8 mouse cellular contexts compared by ENCODE assay signal in genomic region chr7:141469352-141469751, GRCm38 (mm10). TPM values are rescaled to one million over a fixed set of nuclear protein-coding genes. Genes with fewer than 3 reads are reported as not detected.
DNase-seq lines count a peak whose midpoint lies in the region; ATAC-seq and TF ChIP-seq lines count a peak whose summit lies in the region.

No protein-coding gene starts in this region.

- TF ChIP-seq CTCF in testis, adult 2 months (IDR thresholded peaks at IDR 0.05; ENCODE audit: control insufficient read depth, insufficient read depth, insufficient replicate concordance, low read depth, low read length) = no peak

- H3K4me2 ChIP-seq in liver, embryonic 11.5 days = peak overlapping the region; percentile 88

- no peak overlapping the region for H3K4me3 ChIP-seq in testis, adult 2 months (ENCODE audit: control insufficient read depth, low read depth, low read length)
- H3K4me3 ChIP-seq in liver, embryonic 11.5 days (ENCODE audit: low read depth, low read length) = peak overlapping the region; percentile 78

- H3K9me3 ChIP-seq in liver, embryonic 11.5 days (ENCODE audit: control insufficient read depth, low read length) = no peaks in the 10 kb centered on the region

- ATAC-seq in liver, embryonic 11.5 days (replicated peaks; ENCODE audit: low FRiP score) = no peak

- H3K9ac ChIP-seq in liver, embryonic 11.5 days (ENCODE audit: low read depth, low read length) = peak overlapping the region; percentile 85

- peak overlapping the region; percentile 42 for H3K27ac ChIP-seq in testis, adult 2 months (ENCODE audit: control insufficient read depth, insufficient read depth, low read depth, low read length)
- peak overlapping the region; percentile 72 for H3K27ac ChIP-seq in liver, embryonic 11.5 days (ENCODE audit: low read depth, low read length)

- H3K36me3 ChIP-seq in testis, adult 2 months (ENCODE audit: control insufficient read depth, insufficient read depth, low read length) = no peaks in the 10 kb centered on the region; the same call in 1 of the 2 replicates
- H3K36me3 ChIP-seq in liver, embryonic 11.5 days (ENCODE audit: control insufficient read depth, insufficient read depth, low read length) = peaks cover 23% of the 10 kb centered on the region

- peaks cover 40% of the 10 kb centered on the region for H3K4me1 ChIP-seq in testis, adult 2 months (ENCODE audit: control insufficient read depth, insufficient read depth, low read length)
- peaks cover 49% of the 10 kb centered on the region for H3K4me1 ChIP-seq in liver, embryonic 11.5 days (replicated peaks; ENCODE audit: control insufficient read depth, insufficient read depth, low read length)

- TF ChIP-seq POLR2A in testis, adult 2 months (IDR thresholded peaks at IDR 0.05; ENCODE audit: control insufficient read depth, low read depth, low read length) = no peak

- peak; percentile 31 for DNase-seq in adrenal gland, adult 8-10 months
- no peak for DNase-seq in adrenal gland, postnatal 4 days (ENCODE audit: low spot score in 2 of 2)
- DNase-seq in testis, postnatal 14 days (ENCODE audit: low spot score) = no peak
- DNase-seq in liver, embryonic 11.5 days (ENCODE audit: low spot score) = no peak
- DNase-seq in embryo, embryonic 10.5 days (ENCODE audit: low spot score) = no peak
- no peak for DNase-seq in urinary bladder, postnatal 4 days (ENCODE audit: low spot score in 2 of 2)
- no peak for DNase-seq in retina, postnatal 1 day

- WGBS in liver, embryonic 11.5 days = 83% methylated on average over 6 of the region's 6 CpGs

- no peaks in the 10 kb centered on the region for H3K27me3 ChIP-seq in testis, adult 2 months (ENCODE audit: control insufficient read depth, insufficient read depth, low read length)
- H3K27me3 ChIP-seq in liver, embryonic 11.5 days (replicated peaks; ENCODE audit: control insufficient read depth, insufficient read depth, low read length) = peaks cover 14% of the 10 kb centered on the region

RNA-seq across cellular contexts. Expression of gene Cd151, which starts 2.2 kb away (rescaled TPM):
- total RNA-seq in adrenal gland, adult 8-10 months (2022) = 100 to 1,000 TPM; 323 to 455 (median 409) TPM
- total RNA-seq in adrenal gland, postnatal 4 days (2021) = 100 to 1,000 TPM; 209 to 215 TPM
- 102 and 104 TPM in 2 replicates for polyA plus RNA-seq in testis, adult 2 months (2012; rRNA removed)
- polyA plus RNA-seq in liver, embryonic 11.5 days (2014; fragmentation: Nextera tagmentation; extraction: Ambion mirVana) = 20.6 and 22.3 TPM in 2 replicates

RNA-seq across cellular contexts. Expression of gene Polr2l, which starts 5.6 kb away (rescaled TPM):
- 100 to 1,000 TPM in 3 of 4 experiments, 10 to 100 TPM in 1; 99.4 to 147 (median 129) TPM for total RNA-seq in adrenal gland, adult 8-10 months (2022)
- total RNA-seq in adrenal gland, postnatal 4 days (2021) = 10 to 100 TPM; 57.7 to 61.2 TPM
- polyA plus RNA-seq in testis, adult 2 months (2012; rRNA removed) = 20.8 and 21.1 TPM in 2 replicates
- polyA plus RNA-seq in liver, embryonic 11.5 days (2014; fragmentation: Nextera tagmentation; extraction: Ambion mirVana) = 95.3 and 104 TPM in 2 replicates

RNA-seq across cellular contexts. Expression of gene Tspan4, which starts 5.7 kb away (rescaled TPM):
- total RNA-seq in adrenal gland, adult 8-10 months (2022) = 100 to 1,000 TPM in 2 of 4 experiments, 10 to 100 TPM in 2; 89.1 to 191 (median 124) TPM
- total RNA-seq in adrenal gland, postnatal 4 days (2021) = 10 to 100 TPM; 77.9 to 79.6 TPM
- 14.6 and 15.5 TPM in 2 replicates for polyA plus RNA-seq in testis, adult 2 months (2012; rRNA removed)
- polyA plus RNA-seq in liver, embryonic 11.5 days (2014; fragmentation: Nextera tagmentation; extraction: Ambion mirVana) = 77.9 and 78.2 TPM in 2 replicates

RNA-seq across cellular contexts. Expression of gene Cracr2b, which starts 8.5 kb away (rescaled TPM):
- total RNA-seq in adrenal gland, adult 8-10 months (2022) = 10 to 100 TPM; 11.7 to 21.1 (median 18.7) TPM
- 10 to 100 TPM; 13.1 to 14.2 TPM for total RNA-seq in adrenal gland, postnatal 4 days (2021)
- polyA plus RNA-seq in testis, adult 2 months (2012; rRNA removed) = 2.1 and 2.4 TPM in 2 replicates
- polyA plus RNA-seq in liver, embryonic 11.5 days (2014; fragmentation: Nextera tagmentation; extraction: Ambion mirVana) = 4.3 and 7.2 TPM in 2 replicates

RNA-seq across cellular contexts. Expression of gene Pnpla2, which starts 14.4 kb away (rescaled TPM):
- total RNA-seq in adrenal gland, adult 8-10 months (2022) = 100 to 1,000 TPM; 256 to 532 (median 452) TPM
- total RNA-seq in adrenal gland, postnatal 4 days (2021) = 100 to 1,000 TPM; 173 to 205 TPM
- polyA plus RNA-seq in testis, adult 2 months (2012; rRNA removed) = 379 and 436 TPM in 2 replicates
- 23.4 and 23.7 TPM in 2 replicates for polyA plus RNA-seq in liver, embryonic 11.5 days (2014; fragmentation: Nextera tagmentation; extraction: Ambion mirVana)
